Mouse (Mus musculus) neural tube, embryonic 15.5 days (tissue): Measurements from ENCODE around the gene Psd. TPM values are rescaled to one million over a fixed set of nuclear protein-coding genes. Genes with fewer than 3 reads are reported as not detected.
A peak's percentile ranks its signal among the peaks of the same experiment; 100 is the strongest.

ENCODE experiments used
- ATAC-seq: fragments of 200-750 bp; cut with Nextera tagmentation; 2 replicates; pipeline ENCODE4 v1.8.0; 2017; ENCODE audit warnings: mild to moderate bottlenecking, moderate TSS enrichment, moderate library complexity; ENCODE audit not compliant: low FRiP score
- H3K27ac ChIP-seq: fragments of 300-500 bp; sonication (generic); replicated peaks from 2 replicates; pipeline ENCODE4 v1.5.1; 2015; ENCODE audit warnings: mild to moderate bottlenecking, inconsistent platforms
- H3K27me3 ChIP-seq: fragments of 300-500 bp; sonication (generic); replicated peaks from 2 replicates; pipeline ENCODE4 v1.6.1; 2015; ENCODE audit warnings: inconsistent platforms
- H3K36me3 ChIP-seq: fragments of 300-500 bp; sonication (generic); 2 replicates; pipeline ENCODE4 v1.6.1; 2015; ENCODE audit warnings: inconsistent platforms
- H3K4me1 ChIP-seq: fragments of 300-500 bp; sonication (generic); 2 replicates; pipeline ENCODE4 v1.6.1; 2015; ENCODE audit warnings: inconsistent platforms
- H3K4me2 ChIP-seq: fragments of 300-500 bp; sonication (generic); 2 replicates; pipeline ENCODE4 v1.6.1; 2015; ENCODE audit warnings: inconsistent platforms, mild to moderate bottlenecking, moderate library complexity
- H3K4me3 ChIP-seq: fragments of 300-500 bp; sonication (generic); replicated peaks from 2 replicates; pipeline ENCODE4 v1.5.1; 2015; ENCODE audit warnings: mild to moderate bottlenecking, inconsistent platforms
- H3K9ac ChIP-seq: fragments of 300-500 bp; sonication (generic); replicated peaks from 2 replicates; pipeline ENCODE4 v1.6.1; 2015; ENCODE audit warnings: mild to moderate bottlenecking, inconsistent platforms
- H3K9me3 ChIP-seq: fragments of 300-500 bp; sonication (generic); replicated peaks from 2 replicates; pipeline ENCODE4 v1.6.1; 2016; ENCODE audit warnings: inconsistent platforms
- WGBS: fragments of 180-500 bp; shearing (Covaris S2); methylation state at CpG from one replicate; pipeline ENCODE4 v1.1.7; 2015; ENCODE audit warnings: mixed read lengths; 5-methylcytosine and 5-hydroxymethylcytosine counted together
- polyA plus RNA-seq: library from polyadenylated mRNA; unstranded; fragments of >200 nt; fragmentation: Nextera tagmentation; extraction: Ambion mirVana; gene quantifications from 2 replicates; pipeline ENCODE4 v1.2.1, GENCODE M21; 2015

Gene Psd
- polyA plus RNA-seq = 88.4 and 118 TPM in 2 replicates

- under 1% methylated on average over 35 of the region's 35 CpGs for WGBS
- ATAC-seq = 0 out of 2 replicates have a peak, but pooled peaks have one; percentile 3
Observed at GRCm38 (mm10) chr19:46326756-46327305, at the start of gene Psd. Psd (minus strand) TSS chr19:46327156.

DNA sequence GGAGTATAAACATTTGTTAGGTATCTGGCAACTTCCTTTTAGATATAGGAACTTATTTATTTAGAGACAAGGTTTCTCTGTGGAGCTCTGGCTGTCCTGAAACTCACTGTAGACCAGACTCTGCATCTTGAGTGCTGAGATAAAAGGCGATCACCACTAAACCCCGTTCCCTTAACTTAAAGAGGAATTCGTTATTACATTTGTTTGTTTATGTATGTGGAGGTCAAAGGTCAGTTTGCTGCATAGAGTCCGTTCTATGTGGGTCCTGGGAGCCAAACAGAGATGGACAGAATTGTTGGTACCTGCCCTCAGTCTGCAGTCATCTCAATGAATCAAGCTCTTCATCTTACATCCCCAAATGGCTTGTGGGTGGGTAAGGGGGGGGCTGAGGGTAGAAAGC is 48.9 kb upstream of the Psd start:
- Histone ChIP-seq H3K9me3 (no peaks in the 10 kb centered on the region), H3K4me2 (no peak overlapping the region), H3K36me3 (peaks cover 50% of the 10 kb centered on the region), H3K4me1 (peaks cover 8% of the 10 kb centered on the region), H3K9ac (no peak overlapping the region), H3K27me3 (no peaks in the 10 kb centered on the region), H3K4me3 (no peak overlapping the region), H3K27ac (no peak overlapping the region)
- WGBS = 64% methylated on average over 4 of the region's 4 CpGs
- no peak for ATAC-seq

More at GRCm38 (mm10) chr19:46326756-46327305, at the start of gene Psd:
- Histone ChIP-seq H3K27ac (peak within 1 kb of the TSS; percentile 98), H3K9ac (peak within 1 kb of the TSS; percentile 64), H3K4me3 (peak within 1 kb of the TSS; percentile 64), H3K4me1 (peaks cover 68% of the 10 kb centered on the region), H3K27me3 (peaks cover 11% of the 10 kb centered on the region; the same call in 1 of the 2 replicates), H3K9me3 (no peaks in the 10 kb centered on the region), H3K4me2 (peak within 1 kb of the TSS; percentile 99), H3K36me3 (peaks cover 19% of the 10 kb centered on the region)

DNA sequence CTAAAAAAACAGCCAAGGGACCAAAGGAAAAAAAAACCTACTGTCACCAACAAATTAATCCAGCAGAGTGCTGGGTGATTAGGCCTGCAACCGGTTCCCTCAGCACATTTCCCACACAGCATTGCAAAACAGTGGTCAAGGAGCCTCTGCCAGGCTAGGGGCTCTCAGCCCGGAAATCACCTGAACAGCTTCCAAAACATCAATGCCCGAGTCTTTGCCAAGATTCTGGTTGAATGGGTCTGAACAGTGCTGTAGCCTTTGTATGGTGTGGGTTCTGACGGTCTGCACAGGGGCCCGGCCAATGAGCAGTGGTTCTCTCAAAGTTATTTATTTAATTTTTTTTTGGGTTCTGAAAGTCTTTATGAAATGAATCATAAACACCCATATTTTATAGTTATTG is 48.5 kb upstream of the Psd start:
- 54% methylated on average over 5 of the region's 5 CpGs for WGBS
- H3K27me3 ChIP-seq = no peaks in the 10 kb centered on the region
- H3K4me2 ChIP-seq = no peak overlapping the region
- peaks cover 8% of the 10 kb centered on the region for H3K4me1 ChIP-seq
- ATAC-seq = no peak
- H3K9ac ChIP-seq = no peak overlapping the region
- H3K27ac ChIP-seq = peak overlapping the region; percentile 25; the same call in 1 of the 2 replicates
- peaks cover 46% of the 10 kb centered on the region for H3K36me3 ChIP-seq
- no peak overlapping the region for H3K4me3 ChIP-seq
- H3K9me3 ChIP-seq = no peaks in the 10 kb centered on the region

- peak overlapping the region; percentile 37; the same call in 1 of the 2 replicates for H3K27ac ChIP-seq
Observed at GRCm38 (mm10) chr19:46374477-46375088, 47.6 kb upstream of the Psd start.

DNA sequence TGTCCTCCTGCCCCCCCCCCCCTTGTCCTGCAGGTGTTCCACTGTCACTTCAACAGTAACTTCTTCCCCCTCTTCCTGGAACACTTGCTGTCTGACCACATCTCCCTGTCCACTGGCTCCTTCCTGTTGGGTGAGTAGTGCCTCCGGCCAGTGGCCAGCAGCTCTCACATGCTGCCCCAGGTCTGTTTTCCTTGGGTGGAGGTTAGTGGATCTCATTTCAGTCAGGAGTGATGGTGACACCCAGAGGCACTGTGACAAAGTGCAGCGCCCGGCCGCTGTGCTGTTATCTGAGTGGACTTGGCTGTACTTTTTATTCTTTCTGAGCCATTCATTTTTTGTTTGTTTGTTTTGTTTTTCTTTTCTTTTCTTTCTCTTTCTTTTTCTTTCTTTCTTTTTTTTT is 42.2 kb upstream of the Psd start:
- 34% methylated on average over 4 of the region's 4 CpGs for WGBS
- Histone ChIP-seq H3K36me3 (0 out of 2 replicates have a peak, but pooled peaks cover 4% of the 10 kb centered on the region), H3K4me1 (no peaks in the 10 kb centered on the region), H3K9ac (no peak overlapping the region), H3K27ac (no peak overlapping the region), H3K4me3 (no peak overlapping the region), H3K9me3 (no peaks in the 10 kb centered on the region), H3K4me2 (no peak overlapping the region), H3K27me3 (no peaks in the 10 kb centered on the region)
- ATAC-seq = 0 out of 2 replicates have a peak, but pooled peaks have one; percentile 46

More at GRCm38 (mm10) chr19:46374477-46375088, 47.6 kb upstream of the Psd start:
- Histone ChIP-seq H3K36me3 (peaks cover 37% of the 10 kb centered on the region), H3K4me3 (no peak overlapping the region), H3K4me2 (no peak overlapping the region), H3K27me3 (no peaks in the 10 kb centered on the region), H3K4me1 (peaks cover 8% of the 10 kb centered on the region), H3K9me3 (no peaks in the 10 kb centered on the region), H3K9ac (no peak overlapping the region)
- no peak for ATAC-seq
- 55% methylated on average over 21 of the region's 21 CpGs for WGBS

- WGBS = 87% methylated on average over 23 of the region's 23 CpGs
- no peak overlapping the region for H3K27ac ChIP-seq
- H3K36me3 ChIP-seq = 0 out of 2 replicates have a peak, but pooled peaks cover 4% of the 10 kb centered on the region
- H3K27me3 ChIP-seq = no peaks in the 10 kb centered on the region
- H3K4me1 ChIP-seq = no peaks in the 10 kb centered on the region
- no peak overlapping the region for H3K9ac ChIP-seq
- H3K4me3 ChIP-seq = no peak overlapping the region
- no peak overlapping the region for H3K4me2 ChIP-seq
- no peak for ATAC-seq
- no peaks in the 10 kb centered on the region for H3K9me3 ChIP-seq
Observed at GRCm38 (mm10) chr19:46367798-46368590, 41.0 kb upstream of the Psd start.

DNA sequence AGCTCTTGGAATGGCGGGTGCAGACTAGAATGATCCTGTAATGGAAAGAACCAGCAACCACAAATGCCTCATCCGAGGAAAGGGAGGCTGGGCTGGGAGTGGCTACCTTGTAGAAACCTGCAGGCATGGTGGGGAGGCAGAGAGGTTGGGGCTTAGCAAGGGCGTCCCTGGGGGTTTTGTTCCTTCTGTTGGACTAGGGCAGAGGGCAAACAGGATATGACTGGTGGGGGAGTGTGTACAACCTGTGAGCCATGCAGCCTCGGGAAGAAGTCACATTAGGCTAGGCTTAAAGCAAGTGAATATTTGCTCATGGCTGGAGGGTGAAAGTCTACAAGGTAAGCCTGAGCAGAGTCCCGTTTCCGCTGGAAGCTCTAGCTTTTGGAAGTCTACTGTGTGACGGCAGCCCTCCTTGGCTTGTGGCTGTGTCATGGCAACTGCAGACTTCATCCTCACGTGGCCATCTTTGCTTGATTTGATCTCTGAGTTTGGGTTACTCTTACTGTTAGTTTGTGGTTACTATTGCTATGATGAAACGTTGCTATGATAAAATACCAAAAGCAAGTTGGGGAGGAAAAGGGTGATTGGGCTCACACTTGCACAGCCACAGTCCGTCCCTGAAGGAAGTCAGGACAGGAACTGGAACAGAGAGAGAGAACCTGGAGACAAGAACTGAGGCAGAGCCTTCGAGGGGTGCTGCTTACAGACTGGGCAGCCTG is 36.5 kb upstream of the Psd start:
- no peaks in the 10 kb centered on the region for H3K36me3 ChIP-seq
- H3K9me3 ChIP-seq = no peaks in the 10 kb centered on the region
- WGBS = 89% methylated on average over 11 of the region's 11 CpGs
- no peak overlapping the region for H3K4me3 ChIP-seq
- ATAC-seq = no peak
- no peak overlapping the region for H3K27ac ChIP-seq
- H3K9ac ChIP-seq = no peak overlapping the region
- H3K4me1 ChIP-seq = peaks cover under 1% of the 10 kb centered on the region; the same call in 1 of the 2 replicates
- H3K4me2 ChIP-seq = no peak overlapping the region
- 0 out of 2 replicates have a peak, but pooled peaks cover 1% of the 10 kb centered on the region for H3K27me3 ChIP-seq

GRCm38 (mm10) chr19:46362104-46362503 is 35.1 kb upstream of the Psd start:
- H3K27me3 ChIP-seq = peaks cover 7% of the 10 kb centered on the region; the same call in 1 of the 2 replicates
- no peaks in the 10 kb centered on the region for H3K36me3 ChIP-seq
- peaks cover 14% of the 10 kb centered on the region for H3K4me1 ChIP-seq
- no peak overlapping the region for H3K4me3 ChIP-seq
- ATAC-seq = no peak
- WGBS = 88% methylated on average over 8 of the region's 8 CpGs
- no peak overlapping the region for H3K27ac ChIP-seq
- no peaks in the 10 kb centered on the region for H3K9me3 ChIP-seq
- no peak overlapping the region for H3K9ac ChIP-seq
- no peak overlapping the region for H3K4me2 ChIP-seq

DNA sequence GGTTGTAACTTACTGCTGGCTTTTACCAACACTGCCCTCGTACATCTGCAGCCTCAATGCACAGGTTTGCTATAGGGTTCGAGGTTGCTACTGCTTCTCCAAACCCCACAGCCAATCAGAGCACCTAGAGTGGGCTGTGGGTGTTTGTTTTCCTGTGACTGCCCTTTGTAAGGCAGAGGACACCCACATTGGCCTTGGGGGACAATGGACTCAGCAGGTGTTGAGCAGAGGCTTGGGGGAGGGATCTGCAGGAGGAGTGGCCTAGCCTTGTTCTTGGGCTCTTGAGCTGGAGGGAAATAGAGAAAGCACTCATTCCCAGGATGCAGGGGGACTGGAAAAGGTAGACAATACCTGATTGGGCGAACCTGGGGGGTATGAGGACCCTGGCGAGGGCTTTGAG is 31.4 kb upstream of the Psd start:
- ATAC-seq = no peak
- H3K9me3 ChIP-seq = no peaks in the 10 kb centered on the region
- H3K9ac ChIP-seq = 0 out of 2 replicates have a peak overlapping the region, but pooled peaks have one; percentile 7
- H3K27ac ChIP-seq = no peak overlapping the region
- H3K4me2 ChIP-seq = peak overlapping the region; percentile 80; the same call in 1 of the 2 replicates
- WGBS = 64% methylated on average over 4 of the region's 4 CpGs
- H3K36me3 ChIP-seq = no peaks in the 10 kb centered on the region
- no peak overlapping the region for H3K4me3 ChIP-seq
- peaks cover 10% of the 10 kb centered on the region; the same call in 1 of the 2 replicates for H3K27me3 ChIP-seq
- H3K4me1 ChIP-seq = peaks cover 23% of the 10 kb centered on the region

- H3K9ac ChIP-seq = peak overlapping the region; percentile 76
- peak overlapping the region; percentile 80 for H3K4me2 ChIP-seq
- 16% methylated on average over 25 of the region's 25 CpGs for WGBS
- peaks cover 10% of the 10 kb centered on the region; the same call in 1 of the 2 replicates for H3K27me3 ChIP-seq
- peak overlapping the region; percentile 63 for H3K4me3 ChIP-seq
- no peak for ATAC-seq
- no peaks in the 10 kb centered on the region for H3K36me3 ChIP-seq
- no peaks in the 10 kb centered on the region for H3K9me3 ChIP-seq
- H3K27ac ChIP-seq = no peak overlapping the region
- H3K4me1 ChIP-seq = peaks cover 23% of the 10 kb centered on the region
Observed at GRCm38 (mm10) chr19:46357344-46358280, 30.7 kb upstream of the Psd start.
